Mouse (Mus musculus) G1E (cell line): ENCODE data around the gene Ptpn14. TPM values are rescaled to one million over a fixed set of nuclear protein-coding genes. Genes with fewer than 3 reads are reported as not detected.

Experiments used
- ATAC-seq: 2 replicates; pipeline ENCODE4 v1.8.0; 2016; ENCODE audit warnings: mild to moderate bottlenecking; ENCODE audit not compliant: insufficient number of reproducible peaks, poor library complexity, low FRiP score, severe bottlenecking; ENCODE audit errors: extremely low read depth
- DNase-seq: peaks from one replicate; pipeline ENCODE4 v3.0.0; 2012; ENCODE audit warnings: low spot score
- H3K27me3 ChIP-seq: 2 replicates; pipeline ENCODE4 v1.6.1; 2012; ENCODE audit warnings: mild to moderate bottlenecking, low read length, inconsistent platforms; ENCODE audit not compliant: insufficient read depth
- H3K36me3 ChIP-seq: replicated peaks from 2 replicates; pipeline ENCODE3; 2012; ENCODE audit warnings: mild to moderate bottlenecking, inconsistent platforms
- H3K4me1 ChIP-seq: 2 replicates; pipeline ENCODE4 v1.6.1; 2012; ENCODE audit warnings: low read depth, low read length, inconsistent platforms, mixed read lengths; ENCODE audit not compliant: insufficient read depth
- H3K4me3 ChIP-seq: 2 replicates; pipeline ENCODE4 v1.5.1; 2012; ENCODE audit warnings: low read depth, mild to moderate bottlenecking, inconsistent platforms, low read length, moderate library complexity, mixed read lengths
- H3K9me3 ChIP-seq: replicated peaks from 2 replicates; pipeline ENCODE4 v1.6.1; 2012; ENCODE audit warnings: inconsistent platforms
- CTCF ChIP-seq: IDR thresholded peaks from 2 replicates; pipeline ENCODE4 v1.5.1; 2012; ENCODE audit warnings: low read depth, low read length, inconsistent platforms, mixed read lengths
- GATA1 ChIP-seq: IDR thresholded peaks from 2 replicates; pipeline ENCODE4 v1.6.1; 2012; ENCODE audit warnings: borderline replicate concordance, low read length, inconsistent platforms, mixed read lengths
- GATA2 ChIP-seq: IDR thresholded peaks from 2 replicates; pipeline ENCODE4 v1.6.1; 2012; ENCODE audit warnings: low read depth, low read length, inconsistent platforms, borderline replicate concordance
- POLR2AphosphoS5 ChIP-seq: IDR thresholded peaks from 2 replicates; pipeline ENCODE4 v1.6.1; 2012; ENCODE audit warnings: low read depth, low read length, inconsistent platforms; ENCODE audit not compliant: insufficient replicate concordance
- TAL1 ChIP-seq: conservative IDR thresholded peaks from 2 replicates; pipeline ENCODE4 v1.6.1; 2012; ENCODE audit warnings: low read depth, low read length, inconsistent platforms, mixed read lengths
- polyA plus RNA-seq: library from polyadenylated mRNA; stranded (reverse); fragments of >175 nt; gene quantifications from 2 replicates; pipeline ENCODE4 v1.2.3, GENCODE M21; 2012
- total RNA-seq, 2 experiments: library from RNA; stranded (forward) in 1 of 2; stranded (reverse) in 1 of 2; fragments of 200-1000 nt in 1 of 2; fragments of >200 nt in 1 of 2; fragmentation: Nextera tagmentation in 1 of 2; gene quantifications; 2 replicates each; pipeline ENCODE4 v1.2.3; 2014 to 2017

Ptpn14 gene
- total and polyA plus RNA-seq, 3 experiments = 0.11 TPM; not detected in 2

DNA sequence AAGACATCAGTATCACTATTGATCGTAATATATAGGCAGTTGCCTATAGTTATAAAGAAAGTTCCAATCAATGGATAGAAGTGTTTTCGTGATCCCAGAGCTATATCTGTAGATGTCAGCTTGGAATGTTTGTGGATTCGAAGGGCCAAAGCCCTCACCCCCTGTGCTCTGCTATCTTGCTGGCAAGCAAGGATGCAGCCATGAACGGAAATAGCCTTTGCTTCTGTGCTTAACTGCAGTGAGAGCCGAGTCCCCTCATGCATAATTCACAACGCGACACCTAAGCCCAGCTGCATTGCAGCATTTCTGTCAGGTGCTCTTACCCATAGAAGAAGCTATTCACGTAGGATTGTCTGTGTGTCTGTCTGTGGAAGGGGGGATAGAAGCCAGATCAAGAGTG lies 198.2 kb downstream of the Ptpn14 start:
- DNase-seq = no peak
- TF ChIP-seq GATA1 = no peak
- TF ChIP-seq POLR2AphosphoS5 = no peak
- TF ChIP-seq TAL1 = no peak
- TF ChIP-seq GATA2 = no peak
- no peak for TF ChIP-seq CTCF
- Histone ChIP-seq H3K36me3 (no peaks in the 10 kb centered on the region), H3K4me3 (no peak overlapping the region), H3K4me1 (no peaks in the 10 kb centered on the region), H3K27me3 (no peaks in the 10 kb centered on the region), H3K9me3 (peaks cover 74% of the 10 kb centered on the region)
- ATAC-seq = no peak

Other genes starting within 250 kb of the Ptpn14 start
- 92.3 and 115 TPM in 2 replicates for gene Cenpf, start 40.2 kb upstream of the Ptpn14 start, total RNA-seq (2014; fragmentation: Nextera tagmentation)
- gene Cenpf, start 40.2 kb upstream of the Ptpn14 start, total RNA-seq (2017) = 42.3 and 43.9 TPM in 2 replicates
- 3.6 and 4.6 TPM in 2 replicates for gene Cenpf, start 40.2 kb upstream of the Ptpn14 start, polyA plus RNA-seq
- not detected in 2 replicates for gene Smyd2, start 194.1 kb downstream of the Ptpn14 start, total RNA-seq (2014; fragmentation: Nextera tagmentation)
- not detected in 2 replicates for gene Smyd2, start 194.1 kb downstream of the Ptpn14 start, total RNA-seq (2017)
- not detected in 2 replicates for gene Smyd2, start 194.1 kb downstream of the Ptpn14 start, polyA plus RNA-seq